15 mouse cellular contexts compared by ENCODE assay signal in the genomic region with DNA sequence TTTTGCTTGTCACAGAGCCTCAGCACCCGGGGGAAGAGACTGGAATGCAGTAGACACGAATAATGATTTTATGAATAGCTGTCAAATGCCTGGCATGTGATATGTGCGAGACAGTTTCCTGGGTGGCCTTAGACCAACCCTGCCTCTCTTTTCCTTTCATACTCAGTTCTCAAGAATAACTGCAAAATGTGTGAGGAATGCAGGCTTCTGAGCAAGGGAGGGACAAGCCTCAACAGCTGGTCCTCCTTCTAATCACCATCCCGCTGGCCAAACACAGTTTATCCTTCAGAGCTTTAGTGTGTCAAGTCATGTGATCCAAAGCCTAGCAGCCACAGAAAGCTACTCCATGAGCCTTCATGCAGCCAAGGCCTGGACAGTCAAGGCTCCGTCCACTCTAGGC.
DNase-seq lines count a peak whose midpoint lies in the region; ATAC-seq and TF ChIP-seq lines count a peak whose summit lies in the region.
"Had no signal": no experiment of that assay in that cellular context is flagged by ENCODE, and none has a peak within 500 bp of the region (broad histone marks: within the 10 kb centered on the region; RNA-seq: fewer than 3 reads in every experiment).

No protein-coding gene starts in this region.

- TF ChIP-seq POLR2A in brain, embryonic 14.5 days (IDR thresholded peaks at IDR 0.05; ENCODE audit: borderline replicate concordance, extremely low read depth, insufficient read depth, insufficient read length, poor library complexity, severe bottlenecking), result no peak

- H3K4me2 ChIP-seq in intestine, embryonic 15.5 days (replicated peaks), result no peak overlapping the region
- no peak overlapping the region for H3K4me2 ChIP-seq in intestine, postnatal 0 days (replicated peaks; ENCODE audit: low read depth)
- peak overlapping the region; percentile 6; the same call in 1 of the 2 replicates for H3K4me2 ChIP-seq in lung, embryonic 16.5 days (ENCODE audit: low read depth, low read length)
- H3K4me2 ChIP-seq: midbrain, embryonic 15.5 days; neural tube, embryonic 12.5 days; stomach, embryonic 15.5 days had no signal

- peak; percentile 41; the same call in 1 of the 2 replicates for ATAC-seq in intestine, embryonic 15.5 days
- no peak for ATAC-seq in intestine, postnatal 0 days
- ATAC-seq in lung, embryonic 16.5 days (ENCODE audit: low read depth), result peak; percentile 98
- ATAC-seq: midbrain, embryonic 15.5 days had no signal

- no peak overlapping the region for H3K27ac ChIP-seq in intestine, embryonic 15.5 days
- no peak overlapping the region for H3K27ac ChIP-seq in intestine, postnatal 0 days (ENCODE audit: low read depth, low read length)
- 0 out of 2 replicates have a peak overlapping the region, but pooled peaks have one; percentile 24 for H3K27ac ChIP-seq in lung, embryonic 16.5 days (ENCODE audit: low read length)
- H3K27ac ChIP-seq: macrophage; midbrain, embryonic 15.5 days; neural tube, embryonic 12.5 days; stomach, embryonic 15.5 days had no signal

- H3K4me3 ChIP-seq in intestine, embryonic 15.5 days (replicated peaks), result no peak overlapping the region
- no peak overlapping the region for H3K4me3 ChIP-seq in intestine, postnatal 0 days (ENCODE audit: low read depth, low read length)
- no peak overlapping the region for H3K4me3 ChIP-seq in lung, embryonic 16.5 days (ENCODE audit: low read length)
- H3K4me3 ChIP-seq: midbrain, embryonic 15.5 days; neural tube, embryonic 12.5 days; stomach, embryonic 15.5 days had no signal

- WGBS in intestine, embryonic 15.5 days, result 48% methylated on average over 5 of the region's 5 CpGs
- 45% methylated on average over 5 of the region's 5 CpGs for WGBS in intestine, postnatal 0 days
- WGBS in lung, embryonic 16.5 days, result 23% methylated on average over 5 of the region's 5 CpGs

- H3K27me3 ChIP-seq in intestine, embryonic 15.5 days (replicated peaks), result no peaks in the 10 kb centered on the region
- H3K27me3 ChIP-seq in intestine, postnatal 0 days (replicated peaks; ENCODE audit: control insufficient read depth, insufficient read depth, low read length), result no peaks in the 10 kb centered on the region
- no peaks in the 10 kb centered on the region for H3K27me3 ChIP-seq in lung, embryonic 16.5 days (ENCODE audit: control insufficient read depth, insufficient read depth, low read depth, low read length)
- H3K27me3 ChIP-seq: CH12.LX; neural tube, embryonic 12.5 days; stomach, embryonic 15.5 days had no signal

- H3K36me3 ChIP-seq in intestine, embryonic 15.5 days, result no peaks in the 10 kb centered on the region
- H3K36me3 ChIP-seq in intestine, postnatal 0 days (ENCODE audit: control insufficient read depth, insufficient read depth), result no peaks in the 10 kb centered on the region
- H3K36me3 ChIP-seq in lung, embryonic 16.5 days (ENCODE audit: control insufficient read depth, insufficient read depth, low read length), result no peaks in the 10 kb centered on the region
- H3K36me3 ChIP-seq: midbrain, embryonic 15.5 days; neural tube, embryonic 12.5 days; stomach, embryonic 15.5 days had no signal

- no peak overlapping the region for H3K9ac ChIP-seq in intestine, embryonic 15.5 days
- H3K9ac ChIP-seq in intestine, postnatal 0 days (ENCODE audit: low read depth, low read length), result no peak overlapping the region
- H3K9ac ChIP-seq in lung, embryonic 16.5 days (ENCODE audit: low read length), result no peak overlapping the region
- H3K9ac ChIP-seq: midbrain, embryonic 15.5 days; neural tube, embryonic 12.5 days; stomach, embryonic 15.5 days had no signal

- peak; percentile 63 for DNase-seq in Muller cell, postnatal 12 days (ENCODE audit: inconsistent ontology term)
- DNase-seq in brain, embryonic 14.5 days (ENCODE audit: low read depth), result peak; percentile 46
- DNase-seq in ovary, adult 18-20 months (ENCODE audit: low spot score), result no peak
- no peak for DNase-seq in layer of hippocampus, postnatal 10 days (ENCODE audit: low spot score in 2 of 2)
- no peak for DNase-seq in cerebellum, postnatal 10 days
- DNase-seq: heart, adult 18-20 months; thymus, postnatal 25 days had no signal

- H3K4me1 ChIP-seq in intestine, embryonic 15.5 days (replicated peaks), result no peaks in the 10 kb centered on the region
- H3K4me1 ChIP-seq in intestine, postnatal 0 days (replicated peaks; ENCODE audit: control insufficient read depth, insufficient read depth, low read length), result no peaks in the 10 kb centered on the region
- H3K4me1 ChIP-seq in lung, embryonic 16.5 days (replicated peaks; ENCODE audit: control insufficient read depth, insufficient read depth, low read length), result peaks cover 9% of the 10 kb centered on the region; the same call in 1 of the 2 replicates
- H3K4me1 ChIP-seq: midbrain, embryonic 15.5 days; neural tube, embryonic 12.5 days; stomach, embryonic 15.5 days had no signal

- H3K9me3 ChIP-seq in intestine, embryonic 15.5 days, result no peaks in the 10 kb centered on the region
- no peaks in the 10 kb centered on the region for H3K9me3 ChIP-seq in intestine, postnatal 0 days (ENCODE audit: control insufficient read depth)
- no peaks in the 10 kb centered on the region for H3K9me3 ChIP-seq in lung, embryonic 16.5 days (ENCODE audit: control insufficient read depth, low read length)
- H3K9me3 ChIP-seq: midbrain, embryonic 15.5 days; neural tube, embryonic 12.5 days; stomach, embryonic 15.5 days had no signal

- no peak for TF ChIP-seq CTCF in intestine, postnatal 0 days (IDR thresholded peaks at IDR 0.05; ENCODE audit: low read depth)
- no peak for TF ChIP-seq CTCF in brain, embryonic 14.5 days (IDR thresholded peaks at IDR 0.05; ENCODE audit: borderline replicate concordance, extremely low read depth, insufficient read depth, insufficient read length)

Comparison
In these comparisons a context has a peak if more than half of its experiments do, and no peak if none do; other contexts are left out.
1. DNase-seq: peak in Muller cell, postnatal 12 days (single experiment) and brain, embryonic 14.5 days (single experiment); none in ovary, adult 18-20 months (single experiment), layer of hippocampus, postnatal 10 days (0 of 2) and cerebellum, postnatal 10 days (0 of 2).